Mouse (Mus musculus): Measurements from ENCODE around the gene St3gal3.

- TF ChIP-seq CTCF (IDR thresholded peaks at IDR 0.05; ENCODE audit: low read depth, low read length) (no peak), TAL1 (conservative IDR thresholded peaks at IDR 0.05; ENCODE audit: low read depth, low read length) (no peak), GATA1 (IDR thresholded peaks at IDR 0.05; ENCODE audit: borderline replicate concordance, low read length) (no peak), GATA2 (IDR thresholded peaks at IDR 0.05; ENCODE audit: borderline replicate concordance, low read depth, low read length) (no peak)
These were observed 216.5 kb downstream of the St3gal3 start for GRCm38 (mm10) chr4:117918261-117918660.

All from G1E (cell line).